Mouse (Mus musculus) stomach, embryonic 14.5 days (tissue): Measurements from ENCODE around the gene Nfam1. TPM values are rescaled to one million over a fixed set of nuclear protein-coding genes. Genes with fewer than 3 reads are reported as not detected.

Source experiments
- ATAC-seq: fragments of 200-750 bp; cut with Nextera tagmentation; 2 replicates; pipeline ENCODE4 v1.8.0; 2017; ENCODE audit warnings: low read depth, moderate TSS enrichment; ENCODE audit not compliant: insufficient number of reproducible peaks, insufficient read depth, low FRiP score
- H3K27ac ChIP-seq: fragments of 300-500 bp; sonication (generic); 2 replicates; pipeline ENCODE4 v1.5.1; 2014; ENCODE audit warnings: mild to moderate bottlenecking, low read length, moderate library complexity, mixed read lengths
- H3K27me3 ChIP-seq: fragments of 300-500 bp; sonication (generic); 2 replicates; pipeline ENCODE4 v1.6.1; 2014; ENCODE audit warnings: low read length, control low read depth, mixed read lengths; ENCODE audit not compliant: control insufficient read depth, insufficient read depth
- H3K36me3 ChIP-seq: fragments of 300-500 bp; sonication (generic); 2 replicates; pipeline ENCODE4 v1.6.1; 2014; ENCODE audit warnings: mild to moderate bottlenecking, control low read depth, low read length, moderate library complexity, mixed read lengths; ENCODE audit not compliant: control insufficient read depth, insufficient read depth
- H3K4me1 ChIP-seq: fragments of 300-500 bp; sonication (generic); 2 replicates; pipeline ENCODE4 v1.6.1; 2014; ENCODE audit warnings: low read length, control low read depth, mixed read lengths; ENCODE audit not compliant: control insufficient read depth, insufficient read depth
- H3K4me2 ChIP-seq: fragments of 300-500 bp; sonication (generic); replicated peaks from 2 replicates; pipeline ENCODE4 v1.6.1; 2014; ENCODE audit warnings: low read depth, low read length, control low read depth
- H3K4me3 ChIP-seq: fragments of 300-500 bp; sonication (generic); 2 replicates; pipeline ENCODE4 v1.5.1; 2014; ENCODE audit warnings: low read depth, low read length, control low read depth
- H3K9ac ChIP-seq: fragments of 300-500 bp; sonication (generic); replicated peaks from 2 replicates; pipeline ENCODE4 v1.6.1; 2014; ENCODE audit warnings: low read depth, mild to moderate bottlenecking, control low read depth, low read length, moderate library complexity, mixed read lengths
- H3K9me3 ChIP-seq: fragments of 300-500 bp; sonication (generic); 2 replicates; pipeline ENCODE4 v1.6.1; 2016; ENCODE audit warnings: low read depth, low read length, control low read depth; ENCODE audit not compliant: control insufficient read depth
- WGBS: fragments of 180-500 bp; shearing (Covaris S2); extraction: QIAGEN DNeasy Blood & Tissue Kit; methylation state at CpG from one replicate; pipeline ENCODE4 v1.1.7; 2014; 5-methylcytosine and 5-hydroxymethylcytosine counted together
- polyA plus RNA-seq: library from polyadenylated mRNA; unstranded; fragments of >200 nt; fragmentation: Nextera tagmentation; extraction: Ambion mirVana; gene quantifications from 2 replicates; pipeline ENCODE4 v1.2.1, GENCODE M21; 2014

Gene Nfam1
- polyA plus RNA-seq, 1 experiment from 2014 or later: 2.8 TPM

- WGBS: 16% methylated on average over 9 of the region's 9 CpGs
- H3K9me3 ChIP-seq: no peaks in the 10 kb centered on the region
- 0 out of 2 replicates have a peak, but pooled peaks cover 5% of the 10 kb centered on the region for H3K27me3 ChIP-seq
- no peak overlapping the region for H3K4me3 ChIP-seq
- peaks cover 42% of the 10 kb centered on the region for H3K4me1 ChIP-seq
- peak overlapping the region; percentile 40 for H3K27ac ChIP-seq
- H3K4me2 ChIP-seq: peak overlapping the region; percentile 32
- no peak overlapping the region for H3K9ac ChIP-seq
- no peak for ATAC-seq
- no peaks in the 10 kb centered on the region for H3K36me3 ChIP-seq
Observed at GRCm38 (mm10) chr15:82983416-82984026, 49.6 kb downstream of the Nfam1 start.

- ATAC-seq: no peak
- Histone ChIP-seq H3K4me1 (peaks cover 35% of the 10 kb centered on the region), H3K9me3 (no peaks in the 10 kb centered on the region), H3K4me2 (peak overlapping the region; percentile 32), H3K27ac (peak overlapping the region; percentile 40), H3K9ac (no peak overlapping the region), H3K27me3 (0 out of 2 replicates have a peak, but pooled peaks cover 5% of the 10 kb centered on the region), H3K4me3 (no peak overlapping the region), H3K36me3 (no peaks in the 10 kb centered on the region)
- WGBS: 11% methylated on average over 18 of the region's 18 CpGs
Observed at GRCm38 (mm10) chr15:82982724-82983415, 50.2 kb downstream of the Nfam1 start.

- H3K9ac ChIP-seq: no peak overlapping the region
- ATAC-seq: no peak
- H3K27ac ChIP-seq: no peak overlapping the region; the same call in 1 of the 2 replicates
- 0 out of 2 replicates have a peak overlapping the region, but pooled peaks have one; percentile 32 for H3K4me2 ChIP-seq
- WGBS: 36% methylated on average over 15 of the region's 15 CpGs
- H3K27me3 ChIP-seq: 0 out of 2 replicates have a peak, but pooled peaks cover 4% of the 10 kb centered on the region
- H3K4me3 ChIP-seq: no peak overlapping the region
- H3K4me1 ChIP-seq: peaks cover 32% of the 10 kb centered on the region
- no peaks in the 10 kb centered on the region for H3K9me3 ChIP-seq
- no peaks in the 10 kb centered on the region for H3K36me3 ChIP-seq
Observed at GRCm38 (mm10) chr15:82981676-82982520, 51.2 kb downstream of the Nfam1 start.

GRCm38 (mm10) chr15:82979531-82979930 lies 53.6 kb downstream of the Nfam1 start:
- no peaks in the 10 kb centered on the region for H3K9me3 ChIP-seq
- 96% methylated on average over 1 of the region's 1 CpGs for WGBS
- no peak for ATAC-seq
- H3K4me2 ChIP-seq: no peak overlapping the region
- H3K27ac ChIP-seq: no peak overlapping the region
- no peak overlapping the region for H3K9ac ChIP-seq
- H3K4me3 ChIP-seq: no peak overlapping the region
- H3K4me1 ChIP-seq: peaks cover 29% of the 10 kb centered on the region
- no peaks in the 10 kb centered on the region for H3K36me3 ChIP-seq
- H3K27me3 ChIP-seq: no peaks in the 10 kb centered on the region

- WGBS: 46% methylated on average over 1 of the region's 1 CpGs
- Histone ChIP-seq H3K9ac (no peak overlapping the region), H3K36me3 (no peaks in the 10 kb centered on the region), H3K27ac (no peak overlapping the region), H3K4me1 (peaks cover 6% of the 10 kb centered on the region), H3K9me3 (no peaks in the 10 kb centered on the region), H3K27me3 (no peaks in the 10 kb centered on the region), H3K4me2 (no peak overlapping the region), H3K4me3 (no peak overlapping the region)
- no peak for ATAC-seq
Observed at GRCm38 (mm10) chr15:82974471-82974870, 58.6 kb downstream of the Nfam1 start.

GRCm38 (mm10) chr15:82969206-82969721 lies 63.8 kb downstream of the Nfam1 start:
- ATAC-seq: no peak
- 16% methylated on average over 6 of the region's 6 CpGs for WGBS

GRCm38 (mm10) chr15:82968449-82968848 lies 64.7 kb downstream of the Nfam1 start:
- no peaks in the 10 kb centered on the region for H3K36me3 ChIP-seq
- H3K27me3 ChIP-seq: no peaks in the 10 kb centered on the region
- peak overlapping the region; percentile 39 for H3K4me2 ChIP-seq
- peak overlapping the region; percentile 68 for H3K27ac ChIP-seq
- H3K9me3 ChIP-seq: no peaks in the 10 kb centered on the region
- peaks cover 25% of the 10 kb centered on the region for H3K4me1 ChIP-seq
- WGBS: 3% methylated on average over 22 of the region's 22 CpGs
- H3K9ac ChIP-seq: peak overlapping the region; percentile 18; the same call in 1 of the 2 replicates
- ATAC-seq: peak; percentile 29; the same call in 1 of the 2 replicates
- no peak overlapping the region for H3K4me3 ChIP-seq

More at GRCm38 (mm10) chr15:82969206-82969721, 63.8 kb downstream of the Nfam1 start:
- H3K9me3 ChIP-seq: no peaks in the 10 kb centered on the region
- peak overlapping the region; percentile 68 for H3K27ac ChIP-seq
- H3K9ac ChIP-seq: no peak overlapping the region
- H3K4me2 ChIP-seq: no peak overlapping the region
- peaks cover 25% of the 10 kb centered on the region for H3K4me1 ChIP-seq
- H3K27me3 ChIP-seq: no peaks in the 10 kb centered on the region
- no peak overlapping the region for H3K4me3 ChIP-seq
- H3K36me3 ChIP-seq: no peaks in the 10 kb centered on the region

GRCm38 (mm10) chr15:82967947-82968346 lies 65.2 kb downstream of the Nfam1 start:
- Histone ChIP-seq H3K4me1 (peaks cover 27% of the 10 kb centered on the region), H3K27ac (peak overlapping the region; percentile 68), H3K27me3 (no peaks in the 10 kb centered on the region), H3K36me3 (no peaks in the 10 kb centered on the region), H3K9ac (peak overlapping the region; percentile 18; the same call in 1 of the 2 replicates), H3K4me2 (peak overlapping the region; percentile 39), H3K4me3 (no peak overlapping the region), H3K9me3 (no peaks in the 10 kb centered on the region)
- 33% methylated on average over 6 of the region's 6 CpGs for WGBS
- ATAC-seq: no peak
